Mouse (Mus musculus) heart, embryonic 13.5 days (tissue): Measurements from ENCODE around the gene Proser1. TPM values are rescaled to one million over a fixed set of nuclear protein-coding genes. Genes with fewer than 3 reads are reported as not detected.

ENCODE experiments used
- ATAC-seq: fragments of 200-750 bp; cut with Nextera tagmentation; 2 replicates; pipeline ENCODE4 v1.8.0; 2017; ENCODE audit warnings: moderate TSS enrichment; ENCODE audit not compliant: insufficient number of reproducible peaks, low FRiP score, low TSS enrichment; ENCODE audit errors: extremely low read depth
- H3K27ac ChIP-seq: fragments of 300-500 bp; sonication (generic); replicated peaks from 2 replicates; pipeline ENCODE4 v1.5.1; 2015; ENCODE audit warnings: moderate library complexity, mild to moderate bottlenecking, inconsistent platforms
- H3K27me3 ChIP-seq: fragments of 300-500 bp; sonication (generic); replicated peaks from 2 replicates; pipeline ENCODE4 v1.6.1; 2015; ENCODE audit warnings: mild to moderate bottlenecking, inconsistent platforms
- H3K36me3 ChIP-seq: fragments of 300-500 bp; sonication (generic); 2 replicates; pipeline ENCODE4 v1.6.1; 2015; ENCODE audit warnings: mild to moderate bottlenecking, inconsistent platforms
- H3K4me1 ChIP-seq: fragments of 300-500 bp; sonication (generic); 2 replicates; pipeline ENCODE4 v1.6.1; 2015; ENCODE audit warnings: inconsistent platforms
- H3K4me2 ChIP-seq: fragments of 300-500 bp; sonication (generic); 2 replicates; pipeline ENCODE4 v1.6.1; 2015; ENCODE audit warnings: inconsistent platforms, mild to moderate bottlenecking, moderate library complexity
- H3K4me3 ChIP-seq: fragments of 300-500 bp; sonication (generic); 2 replicates; pipeline ENCODE4 v1.5.1; 2015; ENCODE audit warnings: moderate library complexity, mild to moderate bottlenecking, inconsistent platforms
- H3K9ac ChIP-seq: fragments of 300-500 bp; sonication (generic); 2 replicates; pipeline ENCODE4 v1.6.1; 2015; ENCODE audit warnings: inconsistent platforms, mild to moderate bottlenecking, moderate library complexity
- H3K9me3 ChIP-seq: fragments of 300-500 bp; sonication (generic); 2 replicates; pipeline ENCODE4 v1.6.1; 2016; ENCODE audit warnings: inconsistent platforms
- WGBS: fragments of 180-500 bp; shearing (Covaris S2); methylation state at CpG from one replicate; pipeline ENCODE4 v1.1.7; 2015; ENCODE audit warnings: mixed read lengths; 5-methylcytosine and 5-hydroxymethylcytosine counted together
- polyA plus RNA-seq: library from polyadenylated mRNA; unstranded; fragments of >200 nt; fragmentation: Nextera tagmentation; extraction: Ambion mirVana; gene quantifications from 2 replicates; pipeline ENCODE4 v1.2.1, GENCODE M21; 2015

Proser1 gene
- polyA plus RNA-seq, 1 experiment from 2014 or later: 11.7 TPM

DNA sequence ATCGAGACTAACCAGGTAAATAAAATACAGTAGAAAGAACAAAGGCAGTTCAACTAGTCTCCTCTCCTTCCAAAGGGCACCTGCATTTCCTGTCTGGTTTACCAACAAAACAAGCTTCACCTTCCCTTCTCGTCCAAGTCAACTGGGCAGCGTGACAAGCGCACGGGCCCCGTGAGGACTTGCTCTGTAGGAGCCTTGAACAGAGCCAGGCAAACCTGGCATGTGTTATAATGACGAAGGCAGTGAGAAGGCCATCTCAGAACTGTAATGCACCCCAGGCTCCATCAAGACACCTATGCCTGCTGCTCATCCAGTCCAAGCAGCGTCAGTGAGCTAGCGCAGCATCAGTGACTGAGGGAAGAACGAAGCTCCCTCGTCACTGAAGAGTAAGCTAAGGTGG lies 12.8 kb upstream of the Proser1 start:
- H3K4me2 ChIP-seq: no peak overlapping the region
- no peak overlapping the region for H3K9ac ChIP-seq
- no peak overlapping the region for H3K4me3 ChIP-seq
- no peaks in the 10 kb centered on the region for H3K27me3 ChIP-seq
- WGBS: 92% methylated on average over 11 of the region's 11 CpGs
- H3K36me3 ChIP-seq: peaks cover 75% of the 10 kb centered on the region
- H3K4me1 ChIP-seq: peaks cover 12% of the 10 kb centered on the region; the same call in 1 of the 2 replicates
- H3K9me3 ChIP-seq: no peaks in the 10 kb centered on the region
- no peak for ATAC-seq
- no peak overlapping the region for H3K27ac ChIP-seq

DNA sequence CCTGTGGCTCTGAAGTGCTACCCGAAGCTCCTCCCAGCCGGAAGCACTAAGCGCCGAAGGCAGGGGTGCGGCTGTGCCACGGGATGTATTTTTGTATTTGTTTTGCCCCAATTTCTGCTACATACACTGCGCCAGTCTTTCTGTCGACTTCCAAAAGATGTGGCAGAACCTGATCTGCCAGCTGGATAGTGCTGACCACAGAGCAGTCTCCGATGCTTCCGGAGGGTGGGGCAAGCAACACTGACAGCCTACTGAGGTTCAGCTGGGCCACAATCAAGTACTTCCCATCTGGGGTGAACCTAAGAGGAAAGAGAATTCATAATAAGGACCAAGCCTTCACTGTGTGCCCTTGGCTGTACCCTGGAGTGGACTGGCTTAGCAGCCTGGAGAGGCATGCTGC lies 11.1 kb upstream of the Proser1 start:
- no peak overlapping the region for H3K4me2 ChIP-seq
- no peak overlapping the region for H3K4me3 ChIP-seq
- H3K9me3 ChIP-seq: no peaks in the 10 kb centered on the region
- H3K27me3 ChIP-seq: no peaks in the 10 kb centered on the region
- peaks cover 86% of the 10 kb centered on the region for H3K36me3 ChIP-seq
- 89% methylated on average over 10 of the region's 10 CpGs for WGBS
- H3K4me1 ChIP-seq: peaks cover 12% of the 10 kb centered on the region; the same call in 1 of the 2 replicates
- ATAC-seq: no peak
- no peak overlapping the region for H3K9ac ChIP-seq
- no peak overlapping the region for H3K27ac ChIP-seq

DNA sequence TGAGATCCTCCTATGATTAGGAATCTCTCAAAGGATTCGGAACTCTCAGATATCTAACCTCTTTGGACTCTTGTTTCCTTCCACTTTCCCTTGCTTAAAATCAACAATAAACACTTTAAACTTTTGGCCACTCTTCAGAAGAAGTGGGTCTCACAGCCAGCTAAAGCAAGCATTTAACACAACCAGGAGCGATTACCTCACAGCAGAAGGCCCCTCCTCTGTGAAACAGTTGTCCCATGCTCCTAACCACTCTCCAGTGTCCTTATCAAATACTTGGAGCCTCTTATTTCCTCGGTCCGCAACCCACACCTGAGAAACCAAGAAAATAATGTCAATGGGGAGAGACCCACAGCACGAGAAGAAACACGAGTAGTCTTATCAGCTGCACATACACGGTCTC lies 10.1 kb upstream of the Proser1 start:
- Histone ChIP-seq H3K4me1 (peaks cover 8% of the 10 kb centered on the region; the same call in 1 of the 2 replicates), H3K27me3 (no peaks in the 10 kb centered on the region), H3K9ac (no peak overlapping the region), H3K27ac (no peak overlapping the region), H3K9me3 (no peaks in the 10 kb centered on the region), H3K4me2 (no peak overlapping the region), H3K36me3 (peaks cover 93% of the 10 kb centered on the region), H3K4me3 (no peak overlapping the region)
- no peak for ATAC-seq
- WGBS: 77% methylated on average over 7 of the region's 7 CpGs

DNA sequence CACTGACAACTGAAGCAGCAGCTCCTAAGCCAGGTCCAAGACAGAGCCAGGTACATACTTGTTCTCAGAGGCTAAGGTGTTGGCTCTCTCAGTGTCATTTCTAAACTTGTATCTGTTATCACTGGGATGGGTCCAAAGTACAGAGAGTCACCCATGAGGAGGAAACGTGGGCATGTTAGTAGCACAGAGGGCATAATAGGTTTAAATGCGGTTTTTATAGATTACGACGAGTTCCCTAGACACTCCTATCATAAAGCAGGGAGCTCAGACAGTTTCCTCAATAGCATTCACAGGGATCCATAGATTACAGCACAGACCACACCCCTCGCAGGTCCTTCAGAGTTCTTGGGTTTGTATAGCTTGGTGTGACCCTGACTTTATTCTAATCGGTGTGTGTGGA lies 9.5 kb upstream of the Proser1 start:
- Histone ChIP-seq H3K27me3 (no peaks in the 10 kb centered on the region), H3K36me3 (peaks cover 95% of the 10 kb centered on the region), H3K9me3 (no peaks in the 10 kb centered on the region), H3K4me2 (no peak overlapping the region), H3K4me3 (no peak overlapping the region), H3K27ac (no peak overlapping the region), H3K4me1 (peaks cover 8% of the 10 kb centered on the region; the same call in 1 of the 2 replicates), H3K9ac (no peak overlapping the region)
- 90% methylated on average over 6 of the region's 6 CpGs for WGBS
- ATAC-seq: no peak

DNA sequence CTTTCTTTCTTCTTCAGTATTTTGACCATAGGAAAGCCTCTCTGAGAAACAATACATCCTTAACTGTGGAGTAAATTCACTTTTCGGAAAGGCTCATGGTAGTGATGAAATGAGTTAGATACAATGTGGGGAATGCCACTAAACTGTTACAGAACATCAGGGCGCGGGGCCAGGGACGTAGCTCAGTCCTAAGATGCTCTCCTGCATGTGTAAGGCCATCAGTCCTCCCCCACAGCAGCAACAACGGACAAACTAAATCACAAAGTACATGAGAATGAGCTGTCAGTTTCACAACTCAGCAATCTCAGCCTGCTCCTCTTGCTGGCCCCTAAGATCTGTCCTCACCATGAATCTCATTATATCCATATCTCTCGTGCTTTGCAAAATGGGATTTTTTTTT lies 8.9 kb upstream of the Proser1 start:
- ATAC-seq: no peak
- H3K36me3 ChIP-seq: peaks cover 98% of the 10 kb centered on the region
- 81% methylated on average over 6 of the region's 6 CpGs for WGBS
- H3K9me3 ChIP-seq: no peaks in the 10 kb centered on the region
- no peak overlapping the region for H3K9ac ChIP-seq
- no peak overlapping the region for H3K27ac ChIP-seq
- no peaks in the 10 kb centered on the region for H3K27me3 ChIP-seq
- no peak overlapping the region for H3K4me3 ChIP-seq
- H3K4me1 ChIP-seq: peaks cover 8% of the 10 kb centered on the region; the same call in 1 of the 2 replicates
- H3K4me2 ChIP-seq: no peak overlapping the region

DNA sequence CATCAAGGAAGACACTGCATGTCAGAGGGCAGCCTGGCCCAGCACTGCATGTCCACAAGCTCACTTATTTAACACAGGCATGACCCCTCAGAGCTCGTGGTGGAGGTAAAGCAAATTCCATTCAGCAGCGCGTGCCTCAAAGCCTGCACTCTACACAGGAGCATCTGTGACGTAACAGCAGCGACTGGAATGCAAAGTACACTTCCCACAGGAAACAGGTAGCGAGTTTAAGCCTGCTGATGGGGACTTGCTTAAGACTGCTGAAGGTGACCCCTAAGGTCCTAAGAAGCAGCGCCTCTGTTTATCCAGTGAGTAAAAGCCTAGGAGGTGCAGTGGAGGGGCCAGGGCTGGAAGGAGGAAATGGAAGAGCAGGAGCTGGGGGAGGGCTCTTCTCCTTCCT lies 8.5 kb upstream of the Proser1 start:
- Histone ChIP-seq H3K27me3 (no peaks in the 10 kb centered on the region), H3K4me2 (no peak overlapping the region), H3K4me3 (no peak overlapping the region), H3K9ac (no peak overlapping the region), H3K27ac (no peak overlapping the region), H3K36me3 (peaks cover 98% of the 10 kb centered on the region), H3K4me1 (peaks cover 6% of the 10 kb centered on the region; the same call in 1 of the 2 replicates), H3K9me3 (no peaks in the 10 kb centered on the region)
- 67% methylated on average over 7 of the region's 7 CpGs for WGBS
- ATAC-seq: no peak

DNA sequence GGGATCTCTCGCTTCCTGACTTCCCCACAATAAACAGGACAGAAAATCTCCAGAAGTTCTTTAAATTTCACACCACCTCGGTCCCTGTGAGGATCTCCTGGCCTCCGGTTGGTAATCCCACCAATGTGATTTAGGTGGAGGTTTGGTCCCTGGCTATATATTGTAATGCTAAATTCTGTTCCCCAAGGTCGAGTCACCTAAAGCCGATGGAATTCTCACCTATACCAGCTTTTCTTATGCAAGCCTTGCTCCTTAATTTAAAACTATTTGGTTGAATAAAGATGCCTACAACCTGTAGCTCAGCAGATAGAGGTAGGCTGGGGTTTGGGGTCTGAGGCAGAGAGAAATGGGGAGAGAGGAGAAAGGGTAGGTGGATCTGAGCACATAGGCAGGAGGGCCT lies 5.7 kb upstream of the Proser1 start:
- no peaks in the 10 kb centered on the region for H3K27me3 ChIP-seq
- ATAC-seq: no peak
- WGBS: 68% methylated on average over 5 of the region's 5 CpGs

DNA sequence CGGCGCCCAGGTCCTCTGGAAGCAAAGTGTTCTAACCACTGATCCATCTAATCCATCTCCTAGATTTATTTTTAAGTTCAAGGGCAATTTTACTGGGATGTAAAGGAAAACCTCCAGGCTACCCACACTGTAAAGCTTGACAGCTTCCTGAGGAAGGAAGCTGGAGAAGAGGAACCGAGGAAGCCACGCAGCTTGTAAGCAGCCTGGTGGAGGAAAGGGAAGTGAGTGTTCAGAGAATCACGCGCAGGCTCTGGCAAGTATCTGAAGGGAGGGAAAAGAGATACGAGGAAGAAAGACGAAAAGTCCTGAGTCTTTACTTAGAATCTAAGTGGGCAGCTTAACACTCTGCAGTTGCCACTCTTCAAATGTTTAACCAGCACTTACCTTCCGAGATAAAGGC lies 3.4 kb upstream of the Proser1 start:
- H3K9me3 ChIP-seq: no peaks in the 10 kb centered on the region
- no peak overlapping the region for H3K4me2 ChIP-seq
- H3K36me3 ChIP-seq: peaks cover 59% of the 10 kb centered on the region
- ATAC-seq: no peak
- 0 out of 2 replicates have a peak overlapping the region, but pooled peaks have one; percentile 0 for H3K27ac ChIP-seq
- H3K4me3 ChIP-seq: no peak overlapping the region
- no peaks in the 10 kb centered on the region for H3K27me3 ChIP-seq
- peaks cover 32% of the 10 kb centered on the region for H3K4me1 ChIP-seq
- 67% methylated on average over 9 of the region's 9 CpGs for WGBS
- no peak overlapping the region for H3K9ac ChIP-seq

More for the DNA sequence above, 5.7 kb upstream of the Proser1 start:
- H3K4me3 ChIP-seq: no peak overlapping the region
- no peak overlapping the region for H3K4me2 ChIP-seq
- H3K27ac ChIP-seq: no peak overlapping the region
- H3K9me3 ChIP-seq: no peaks in the 10 kb centered on the region
- H3K4me1 ChIP-seq: peaks cover 27% of the 10 kb centered on the region
- peaks cover 83% of the 10 kb centered on the region for H3K36me3 ChIP-seq
- no peak overlapping the region for H3K9ac ChIP-seq

DNA sequence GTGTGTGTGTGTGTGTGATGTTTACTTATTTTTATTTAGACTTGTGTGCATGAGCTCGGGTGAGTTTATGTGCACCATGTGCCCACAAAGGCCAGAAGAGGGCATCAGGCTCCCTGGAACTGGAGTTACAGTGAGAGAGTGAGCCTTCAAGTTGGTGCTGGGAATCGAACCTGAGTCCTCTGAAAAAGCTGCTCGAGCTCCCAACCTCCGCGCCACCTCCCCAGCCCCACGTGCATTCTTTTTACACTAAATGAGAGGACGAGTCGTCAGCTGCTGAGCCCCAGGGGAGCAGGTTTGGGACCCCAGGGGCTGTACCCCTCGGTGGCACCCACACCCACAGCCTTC lies 793 bp upstream of the Proser1 start:
- Histone ChIP-seq H3K27ac (peak overlapping the region; percentile 74), H3K4me2 (peak overlapping the region; percentile 93), H3K36me3 (peaks cover 33% of the 10 kb centered on the region), H3K27me3 (no peaks in the 10 kb centered on the region), H3K9ac (peak overlapping the region; percentile 97), H3K9me3 (no peaks in the 10 kb centered on the region), H3K4me1 (peaks cover 58% of the 10 kb centered on the region), H3K4me3 (peak overlapping the region; percentile 73)
- ATAC-seq: no peak
- WGBS: 1% methylated on average over 9 of the region's 9 CpGs

DNA sequence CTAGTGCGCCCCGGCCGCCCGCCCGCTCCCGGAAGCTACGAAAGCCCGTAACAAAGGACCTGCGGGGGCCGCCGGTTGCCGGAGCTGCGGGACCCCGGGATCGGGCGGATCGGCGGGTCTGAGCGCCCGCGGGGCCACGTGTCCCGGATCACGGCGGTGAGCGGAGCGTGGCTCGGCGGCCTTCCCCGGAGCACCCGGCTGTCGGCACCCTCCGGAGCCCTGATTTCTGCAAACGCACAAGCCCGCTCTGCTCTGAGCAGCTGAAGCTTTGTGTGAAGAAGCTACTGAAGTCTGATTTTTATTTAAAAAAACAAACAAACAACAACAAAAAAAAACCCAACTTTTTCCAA lies 274 bp downstream of the Proser1 start:
- peak overlapping the region; percentile 74 for H3K27ac ChIP-seq
- no peak for ATAC-seq
- H3K4me1 ChIP-seq: peaks cover 63% of the 10 kb centered on the region
- H3K27me3 ChIP-seq: no peaks in the 10 kb centered on the region
- peak overlapping the region; percentile 93 for H3K4me2 ChIP-seq
- no peaks in the 10 kb centered on the region for H3K9me3 ChIP-seq
- peak overlapping the region; percentile 97 for H3K9ac ChIP-seq
- H3K36me3 ChIP-seq: peaks cover 23% of the 10 kb centered on the region
- WGBS: under 1% methylated on average over 35 of the region's 35 CpGs
- H3K4me3 ChIP-seq: peak overlapping the region; percentile 73

DNA sequence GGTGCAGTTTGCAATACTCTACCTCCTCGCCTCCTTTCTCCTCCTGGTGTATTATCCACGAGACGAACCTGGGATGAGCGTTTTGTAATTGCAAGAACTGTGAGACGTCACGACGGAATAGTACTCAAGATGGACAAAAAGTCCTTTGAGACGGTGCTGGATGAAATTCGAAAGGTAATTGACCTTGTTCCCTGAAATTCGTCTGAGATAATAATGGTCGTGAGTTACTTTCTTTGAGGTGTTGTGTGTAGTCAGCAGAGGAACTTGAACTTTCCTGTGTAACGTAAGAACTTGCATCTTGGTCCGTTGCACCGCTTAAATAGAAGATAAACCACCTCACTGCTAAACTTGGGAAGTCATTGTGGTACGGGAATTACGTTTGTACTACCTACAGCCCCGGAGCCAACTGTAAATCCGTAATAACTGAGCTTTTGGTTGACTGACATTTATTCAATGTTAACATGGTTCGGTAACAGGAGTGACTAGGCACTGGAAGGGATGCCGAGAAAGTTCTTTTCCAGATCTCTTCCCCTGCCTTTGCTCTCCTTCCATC lies 756 bp downstream of the Proser1 start:
- under 1% methylated on average over 20 of the region's 20 CpGs for WGBS
- Histone ChIP-seq H3K9me3 (no peaks in the 10 kb centered on the region), H3K4me2 (peak overlapping the region; percentile 93), H3K4me1 (peaks cover 67% of the 10 kb centered on the region), H3K27me3 (no peaks in the 10 kb centered on the region), H3K4me3 (peak overlapping the region; percentile 73), H3K36me3 (peaks cover 24% of the 10 kb centered on the region), H3K27ac (peak overlapping the region; percentile 74), H3K9ac (peak overlapping the region; percentile 97)
- ATAC-seq: no peak

DNA sequence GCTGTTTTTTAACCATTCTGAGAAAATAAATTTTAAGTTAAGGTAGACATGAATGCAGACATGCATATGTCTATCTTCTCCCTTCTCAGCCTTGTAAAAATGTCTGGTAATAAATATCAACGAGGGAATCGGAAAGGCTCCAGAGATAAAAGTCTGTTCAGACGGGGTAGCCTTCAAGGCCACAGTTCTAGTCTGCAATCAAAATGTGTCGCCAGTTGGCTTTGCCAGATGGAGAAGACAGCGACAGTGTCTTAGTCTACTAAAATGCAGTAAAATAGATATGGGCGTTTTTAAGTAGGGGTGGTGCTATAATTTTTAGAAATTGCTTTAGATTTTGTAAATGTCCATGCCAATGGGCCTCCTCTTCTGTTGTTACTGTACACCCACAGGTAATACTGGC lies 1.9 kb downstream of the Proser1 start:
- ATAC-seq: no peak
- peak overlapping the region; percentile 97 for H3K9ac ChIP-seq

More for the DNA sequence above, 1.9 kb downstream of the Proser1 start:
- Histone ChIP-seq H3K4me3 (peak overlapping the region; percentile 73), H3K27me3 (no peaks in the 10 kb centered on the region), H3K27ac (no peak overlapping the region), H3K4me2 (peak overlapping the region; percentile 93), H3K36me3 (peaks cover 24% of the 10 kb centered on the region), H3K9me3 (no peaks in the 10 kb centered on the region), H3K4me1 (peaks cover 62% of the 10 kb centered on the region)
- 32% methylated on average over 6 of the region's 6 CpGs for WGBS
